Mouse (Mus musculus) forebrain, embryonic 16.5 days (tissue): Measurements from ENCODE around the gene Col6a5. TPM values are rescaled to one million over a fixed set of nuclear protein-coding genes. Genes with fewer than 3 reads are reported as not detected.

Experiments used
- ATAC-seq: fragments of 200-750 bp; cut with Nextera tagmentation; 2 replicates; pipeline ENCODE4 v1.8.0; 2017; ENCODE audit warnings: mild to moderate bottlenecking, moderate library complexity
- H3K27ac ChIP-seq: fragments of 300-500 bp; sonication (generic); 2 replicates; pipeline ENCODE4 v1.5.1; 2014; ENCODE audit warnings: low read length, control low read depth
- H3K27me3 ChIP-seq: fragments of 300-500 bp; sonication (generic); replicated peaks from 2 replicates; pipeline ENCODE4 v1.6.1; 2014; ENCODE audit warnings: low read length; ENCODE audit not compliant: control insufficient read depth, insufficient read depth
- H3K36me3 ChIP-seq: fragments of 300-500 bp; sonication (generic); 2 replicates; pipeline ENCODE4 v1.6.1; 2014; ENCODE audit not compliant: control insufficient read depth, insufficient read depth
- H3K4me1 ChIP-seq: fragments of 300-500 bp; sonication (generic); replicated peaks from 2 replicates; pipeline ENCODE4 v1.6.1; 2014; ENCODE audit warnings: low read length; ENCODE audit not compliant: control insufficient read depth, insufficient read depth
- H3K4me2 ChIP-seq: fragments of 300-500 bp; sonication (generic); 2 replicates; pipeline ENCODE4 v1.6.1; 2014; ENCODE audit warnings: mild to moderate bottlenecking, low read length, control low read depth
- H3K4me3 ChIP-seq: fragments of 300-500 bp; sonication (generic); replicated peaks from 2 replicates; pipeline ENCODE4 v1.5.1; 2014; ENCODE audit warnings: mild to moderate bottlenecking, low read length, control low read depth
- H3K9ac ChIP-seq: fragments of 300-500 bp; sonication (generic); replicated peaks from 2 replicates; pipeline ENCODE4 v1.6.1; 2014; ENCODE audit warnings: low read depth, low read length, control low read depth
- H3K9me3 ChIP-seq: fragments of 300-500 bp; sonication (generic); 2 replicates; pipeline ENCODE4 v1.6.1; 2016; ENCODE audit warnings: low read length; ENCODE audit not compliant: control insufficient read depth
- WGBS: fragments of 180-500 bp; shearing (Covaris S2); extraction: QIAGEN DNeasy Blood & Tissue Kit; methylation state at CpG from one replicate; pipeline ENCODE4 v1.1.7; 2014; 5-methylcytosine and 5-hydroxymethylcytosine counted together
- polyA plus RNA-seq: library from polyadenylated mRNA; unstranded; fragments of >200 nt; fragmentation: Nextera tagmentation; extraction: Ambion mirVana; gene quantifications from 2 replicates; pipeline ENCODE4 v1.2.1, GENCODE M21; 2015

Col6a5 gene
- polyA plus RNA-seq: 0.16 and 0.28 TPM in 2 replicates

- Histone ChIP-seq H3K4me2 (no peak within 1 kb of the TSS), H3K4me1 (no peaks in the 10 kb centered on the region), H3K36me3 (no peaks in the 10 kb centered on the region), H3K27ac (no peak within 1 kb of the TSS), H3K9me3 (no peaks in the 10 kb centered on the region), H3K27me3 (no peaks in the 10 kb centered on the region), H3K9ac (no peak within 1 kb of the TSS), H3K4me3 (no peak within 1 kb of the TSS)
- ATAC-seq: no peak
- WGBS: 29% methylated on average over 13 of the region's 13 CpGs
Observed at GRCm38 (mm10) chr9:105960533-105960932, at the start of gene Col6a5. Gene Col6a5, minus strand, starts transcription at chr9:105960643.

GRCm38 (mm10) chr9:105997955-105998354, 37.5 kb upstream of the Col6a5 start:
- H3K9me3 ChIP-seq: no peaks in the 10 kb centered on the region
- WGBS: 66% methylated on average over 11 of the region's 11 CpGs
- no peak overlapping the region for H3K4me3 ChIP-seq
- no peaks in the 10 kb centered on the region for H3K36me3 ChIP-seq
- H3K27me3 ChIP-seq: no peaks in the 10 kb centered on the region
- no peaks in the 10 kb centered on the region for H3K4me1 ChIP-seq
- no peak overlapping the region for H3K4me2 ChIP-seq
- H3K9ac ChIP-seq: no peak overlapping the region
- no peak for ATAC-seq
- no peak overlapping the region for H3K27ac ChIP-seq

GRCm38 (mm10) chr9:105992425-105992824, 32.0 kb upstream of the Col6a5 start:
- peak; percentile 31; the same call in 1 of the 2 replicates for ATAC-seq

GRCm38 (mm10) chr9:105990099-105990498, 29.7 kb upstream of the Col6a5 start:
- Histone ChIP-seq H3K36me3 (no peaks in the 10 kb centered on the region), H3K4me3 (no peak overlapping the region), H3K4me1 (peaks cover 5% of the 10 kb centered on the region), H3K27ac (no peak overlapping the region), H3K9ac (no peak overlapping the region), H3K4me2 (no peak overlapping the region), H3K27me3 (no peaks in the 10 kb centered on the region), H3K9me3 (no peaks in the 10 kb centered on the region)
- WGBS: 75% methylated on average over 6 of the region's 6 CpGs
- ATAC-seq: no peak

More at GRCm38 (mm10) chr9:105992425-105992824, 32.0 kb upstream of the Col6a5 start:
- H3K4me2 ChIP-seq: no peak overlapping the region
- no peaks in the 10 kb centered on the region for H3K9me3 ChIP-seq
- H3K27me3 ChIP-seq: no peaks in the 10 kb centered on the region
- H3K27ac ChIP-seq: no peak overlapping the region
- no peaks in the 10 kb centered on the region for H3K36me3 ChIP-seq
- no peak overlapping the region for H3K4me3 ChIP-seq
- no peak overlapping the region for H3K9ac ChIP-seq
- H3K4me1 ChIP-seq: no peaks in the 10 kb centered on the region
- WGBS: 60% methylated on average over 6 of the region's 6 CpGs

GRCm38 (mm10) chr9:105989468-105989867, 29.0 kb upstream of the Col6a5 start:
- no peak overlapping the region for H3K27ac ChIP-seq
- ATAC-seq: 0 out of 2 replicates have a peak, but pooled peaks have one; percentile 21
- H3K27me3 ChIP-seq: no peaks in the 10 kb centered on the region
- no peak overlapping the region for H3K9ac ChIP-seq
- no peaks in the 10 kb centered on the region for H3K36me3 ChIP-seq
- H3K9me3 ChIP-seq: no peaks in the 10 kb centered on the region
- no peak overlapping the region for H3K4me3 ChIP-seq
- WGBS: 77% methylated on average over 6 of the region's 6 CpGs
- H3K4me1 ChIP-seq: peaks cover 8% of the 10 kb centered on the region
- H3K4me2 ChIP-seq: no peak overlapping the region

- peaks cover 8% of the 10 kb centered on the region for H3K4me1 ChIP-seq
Observed at GRCm38 (mm10) chr9:105988096-105988495, 27.7 kb upstream of the Col6a5 start.

GRCm38 (mm10) chr9:105984931-105985519, 24.6 kb upstream of the Col6a5 start:
- Histone ChIP-seq H3K9me3 (no peaks in the 10 kb centered on the region), H3K27me3 (no peaks in the 10 kb centered on the region), H3K9ac (peak overlapping the region; percentile 9; the same call in 1 of the 2 replicates), H3K4me1 (peaks cover 8% of the 10 kb centered on the region), H3K4me3 (no peak overlapping the region), H3K27ac (peak overlapping the region; percentile 53; the same call in 1 of the 2 replicates), H3K36me3 (no peaks in the 10 kb centered on the region), H3K4me2 (peak overlapping the region; percentile 33)
- 5% methylated on average over 10 of the region's 10 CpGs for WGBS
- ATAC-seq: peak; percentile 45; the same call in 1 of the 2 replicates

More at GRCm38 (mm10) chr9:105988096-105988495, 27.7 kb upstream of the Col6a5 start:
- Histone ChIP-seq H3K9me3 (no peaks in the 10 kb centered on the region), H3K36me3 (no peaks in the 10 kb centered on the region), H3K27ac (no peak overlapping the region), H3K9ac (no peak overlapping the region), H3K27me3 (no peaks in the 10 kb centered on the region), H3K4me2 (no peak overlapping the region), H3K4me3 (no peak overlapping the region)
- peak; percentile 24; the same call in 1 of the 2 replicates for ATAC-seq
- 42% methylated on average over 8 of the region's 8 CpGs for WGBS

GRCm38 (mm10) chr9:105978479-105978878, 18.0 kb upstream of the Col6a5 start:
- no peak for ATAC-seq

GRCm38 (mm10) chr9:105976871-105977270, 16.4 kb upstream of the Col6a5 start:
- H3K9ac ChIP-seq: no peak overlapping the region
- no peak overlapping the region for H3K4me2 ChIP-seq
- H3K27me3 ChIP-seq: no peaks in the 10 kb centered on the region
- no peaks in the 10 kb centered on the region for H3K4me1 ChIP-seq
- 29% methylated on average over 13 of the region's 13 CpGs for WGBS
- ATAC-seq: no peak
- no peaks in the 10 kb centered on the region for H3K36me3 ChIP-seq
- no peak overlapping the region for H3K27ac ChIP-seq
- H3K4me3 ChIP-seq: no peak overlapping the region
- no peaks in the 10 kb centered on the region; the same call in 1 of the 2 replicates for H3K9me3 ChIP-seq

More at GRCm38 (mm10) chr9:105978479-105978878, 18.0 kb upstream of the Col6a5 start:
- Histone ChIP-seq H3K9ac (no peak overlapping the region), H3K4me3 (no peak overlapping the region), H3K4me1 (no peaks in the 10 kb centered on the region), H3K9me3 (no peaks in the 10 kb centered on the region; the same call in 1 of the 2 replicates), H3K27ac (no peak overlapping the region), H3K4me2 (no peak overlapping the region), H3K27me3 (no peaks in the 10 kb centered on the region), H3K36me3 (no peaks in the 10 kb centered on the region)
- 94% methylated on average over 8 of the region's 8 CpGs for WGBS
